Mouse (Mus musculus) erythroblast, adult 5-6 weeks (primary cell): Measurements from ENCODE around the gene Itgal. TPM values are rescaled to one million over a fixed set of nuclear protein-coding genes. Genes with fewer than 3 reads are reported as not detected.
"Not testable (repeated sequence)": the region's sequence is repeated elsewhere in the genome, so short reads cannot be mapped to it uniquely, and the experiment has no call there.

Source experiments
- ATAC-seq: replicated peaks from 2 replicates; pipeline ENCODE4 v1.8.0; 2016; ENCODE audit warnings: moderate number of reproducible peaks, mild to moderate bottlenecking, moderate TSS enrichment, inconsistent platforms; ENCODE audit not compliant: poor library complexity, low FRiP score, severe bottlenecking
- total RNA-seq, 2 experiments: library from RNA; stranded (forward) in 1 of 2; stranded (reverse) in 1 of 2; fragments of 150-400 nt in 1 of 2; fragments of 200-764, 138-1000 nt in 1 of 2; gene quantifications; 2 replicates each; pipeline versions ENCODE4 v1.2.3 to v1.2.4; 2015 to 2017; ENCODE audit warnings: low replicate concordance in 2 of 2

Gene Itgal
- total RNA-seq, 2 experiments from 2014 or later: 10.4 to 34.4 TPM

DNA sequence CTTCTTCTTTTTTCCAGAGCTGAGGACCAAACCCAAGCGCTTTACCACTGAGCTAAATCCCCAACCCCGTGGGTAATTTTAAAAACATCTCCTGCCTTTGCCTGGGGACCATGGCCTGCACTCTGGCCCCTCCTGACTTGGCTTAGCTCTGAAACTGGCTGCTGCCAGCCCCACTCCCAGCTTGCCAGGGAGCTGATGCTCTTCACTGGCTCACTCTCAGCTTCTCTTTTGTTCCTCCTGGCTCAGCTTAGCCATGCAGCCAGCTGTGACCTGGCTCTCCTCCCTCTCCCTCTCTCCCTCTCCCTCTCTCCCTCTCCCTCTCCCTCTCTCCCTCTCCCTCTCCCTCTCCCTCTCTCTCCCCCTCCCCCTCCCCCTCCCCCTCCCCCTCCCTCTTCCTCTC, 30.6 kb downstream of the Itgal start:
- no peak for ATAC-seq

DNA sequence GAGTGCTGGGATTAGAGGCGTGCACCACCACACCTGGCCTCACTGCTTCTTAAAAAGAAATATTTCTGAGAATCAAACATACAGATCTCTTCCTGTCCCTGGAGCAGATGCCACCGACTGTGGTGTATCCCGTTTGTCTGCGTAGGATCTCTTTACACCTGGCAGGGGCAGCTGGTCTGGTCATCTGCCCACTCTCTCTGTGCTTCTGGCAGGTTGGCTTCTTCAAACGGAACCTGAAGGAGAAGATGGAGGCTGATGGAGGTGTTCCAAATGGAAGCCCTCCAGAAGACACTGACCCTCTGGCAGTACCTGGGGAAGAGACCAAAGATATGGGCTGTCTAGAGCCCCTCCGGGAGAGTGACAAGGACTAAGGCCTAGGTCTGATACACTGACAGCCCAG, 37.2 kb downstream of the Itgal start:
- no peak for ATAC-seq

DNA sequence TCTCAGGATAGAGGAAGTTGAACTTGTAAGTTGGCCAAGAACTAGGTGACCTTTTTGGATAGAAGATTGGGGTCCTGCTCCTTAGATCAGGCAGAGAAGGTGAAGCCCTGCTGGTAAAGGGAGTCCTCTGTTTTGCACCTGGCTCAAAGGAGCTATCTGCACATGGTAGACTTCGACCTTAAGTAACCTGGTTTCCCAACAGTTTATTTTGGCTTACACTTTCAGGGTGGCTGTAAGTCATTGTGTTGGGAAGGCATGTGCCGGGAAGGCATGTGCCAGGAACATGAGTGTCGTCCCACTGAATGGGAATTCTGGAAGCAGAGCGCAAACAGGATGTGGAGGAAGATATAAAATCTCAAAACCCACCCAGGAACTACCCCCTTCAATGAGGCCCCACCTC, 39.5 kb downstream of the Itgal start:
- no peak for ATAC-seq

DNA sequence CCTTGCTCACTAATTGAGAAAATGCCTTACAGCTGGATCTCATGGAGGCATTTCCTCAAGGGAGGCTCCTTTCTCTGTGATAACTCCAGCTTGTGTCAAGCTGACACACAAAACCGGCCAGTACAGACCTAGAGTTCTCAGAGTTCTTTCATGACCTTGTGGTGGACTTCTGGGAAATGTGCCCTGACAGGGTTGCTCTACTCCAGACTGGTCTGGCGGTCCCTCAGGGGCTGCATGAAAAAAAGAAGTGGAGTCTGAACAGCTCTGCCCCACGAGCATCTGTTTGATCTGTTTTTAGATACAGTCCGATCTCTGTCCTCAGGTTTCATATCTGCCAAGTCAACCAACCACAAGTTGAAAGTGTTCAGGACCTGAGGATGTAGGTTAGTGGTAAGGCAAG, 41.6 kb downstream of the Itgal start:
- ATAC-seq: no peak

DNA sequence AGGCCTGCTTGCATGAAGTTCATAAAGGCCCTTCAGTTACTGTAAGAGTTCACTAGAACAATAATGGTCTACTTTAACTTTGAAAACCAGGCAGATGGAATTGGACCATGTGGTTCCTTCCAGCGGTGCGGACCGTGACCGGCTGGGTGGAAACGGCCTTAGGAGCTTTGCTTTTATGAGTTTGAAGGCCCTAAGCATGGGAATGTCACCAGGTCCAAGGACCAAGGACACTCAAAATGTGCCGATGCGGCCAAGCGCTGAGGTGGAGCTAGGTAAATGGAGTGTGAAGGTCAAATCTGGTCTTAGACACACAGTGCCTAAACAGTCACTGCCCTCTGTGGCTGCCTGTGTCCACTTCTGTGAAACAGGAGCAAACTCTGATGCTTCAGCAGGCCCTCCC, 45.3 kb downstream of the Itgal start:
- ATAC-seq: no peak

DNA sequence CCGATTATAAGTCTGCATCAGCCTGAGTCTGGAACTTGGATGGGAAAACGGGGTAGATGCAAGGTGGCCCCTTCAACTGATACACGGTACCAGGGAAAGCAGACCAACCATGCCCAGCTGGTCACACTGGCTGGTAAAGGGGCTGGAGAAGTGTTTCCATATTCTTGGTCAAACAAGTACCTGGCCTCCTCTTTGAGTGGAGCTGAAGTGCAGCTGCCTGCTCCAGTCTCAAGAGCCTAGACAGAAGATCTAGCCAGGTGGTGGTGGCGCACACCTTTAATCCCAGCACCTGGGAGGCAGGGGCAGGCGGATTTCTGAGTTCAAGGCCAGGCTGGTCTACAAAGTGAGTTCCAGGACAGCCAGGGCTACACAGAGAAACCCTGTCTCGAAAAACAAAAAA, 45.8 kb downstream of the Itgal start:
- not testable (repeated sequence) for ATAC-seq

- no peak for ATAC-seq
Measured at GRCm38 (mm10) chr7:127342332-127342731, 46.3 kb downstream of the Itgal start.

DNA sequence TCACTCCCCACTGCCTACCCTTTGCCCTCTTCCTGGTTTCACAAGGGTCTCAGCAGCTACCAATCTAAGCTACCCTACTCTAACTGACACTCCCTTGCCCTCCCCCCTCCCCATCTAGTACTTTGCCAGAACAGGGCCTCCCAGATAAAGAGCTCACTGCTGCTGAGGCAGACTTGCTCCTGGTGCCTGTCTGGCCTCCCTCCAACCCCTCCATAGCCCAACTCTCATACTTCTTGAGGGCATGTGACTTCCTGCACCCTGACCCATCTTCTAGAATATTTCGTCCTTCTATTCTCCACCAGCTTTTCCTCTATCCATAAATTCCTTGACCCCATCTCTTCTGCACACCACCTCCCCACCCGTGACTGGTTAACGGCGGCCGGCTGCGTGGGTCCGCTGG, 46.8 kb downstream of the Itgal start:
- ATAC-seq: no peak

GRCm38 (mm10) chr7:127343351-127344019, 47.4 kb downstream of the Itgal start:
- no peak for ATAC-seq

DNA sequence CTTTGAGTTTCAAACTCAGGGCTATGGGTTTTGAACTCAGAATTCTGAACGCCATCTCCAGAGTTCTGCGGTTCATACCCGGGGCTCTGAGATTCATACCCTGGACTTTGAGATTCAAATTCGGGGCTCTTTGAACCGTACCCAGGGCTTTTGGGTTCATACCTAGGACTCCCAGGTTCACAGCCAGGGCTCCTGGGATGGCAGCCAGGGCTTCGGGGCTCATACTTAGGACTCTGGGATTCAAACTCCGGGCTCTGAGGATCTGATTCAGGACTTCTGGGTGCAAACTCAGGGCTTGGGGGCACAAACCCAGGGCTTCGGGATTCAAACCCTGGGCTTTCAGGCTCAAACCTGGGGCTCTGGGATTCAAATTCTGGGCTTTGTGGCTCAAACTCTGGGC, 48.3 kb downstream of the Itgal start:
- ATAC-seq: no peak

GRCm38 (mm10) chr7:127345092-127345491, 49.0 kb downstream of the Itgal start:
- no peak for ATAC-seq

DNA sequence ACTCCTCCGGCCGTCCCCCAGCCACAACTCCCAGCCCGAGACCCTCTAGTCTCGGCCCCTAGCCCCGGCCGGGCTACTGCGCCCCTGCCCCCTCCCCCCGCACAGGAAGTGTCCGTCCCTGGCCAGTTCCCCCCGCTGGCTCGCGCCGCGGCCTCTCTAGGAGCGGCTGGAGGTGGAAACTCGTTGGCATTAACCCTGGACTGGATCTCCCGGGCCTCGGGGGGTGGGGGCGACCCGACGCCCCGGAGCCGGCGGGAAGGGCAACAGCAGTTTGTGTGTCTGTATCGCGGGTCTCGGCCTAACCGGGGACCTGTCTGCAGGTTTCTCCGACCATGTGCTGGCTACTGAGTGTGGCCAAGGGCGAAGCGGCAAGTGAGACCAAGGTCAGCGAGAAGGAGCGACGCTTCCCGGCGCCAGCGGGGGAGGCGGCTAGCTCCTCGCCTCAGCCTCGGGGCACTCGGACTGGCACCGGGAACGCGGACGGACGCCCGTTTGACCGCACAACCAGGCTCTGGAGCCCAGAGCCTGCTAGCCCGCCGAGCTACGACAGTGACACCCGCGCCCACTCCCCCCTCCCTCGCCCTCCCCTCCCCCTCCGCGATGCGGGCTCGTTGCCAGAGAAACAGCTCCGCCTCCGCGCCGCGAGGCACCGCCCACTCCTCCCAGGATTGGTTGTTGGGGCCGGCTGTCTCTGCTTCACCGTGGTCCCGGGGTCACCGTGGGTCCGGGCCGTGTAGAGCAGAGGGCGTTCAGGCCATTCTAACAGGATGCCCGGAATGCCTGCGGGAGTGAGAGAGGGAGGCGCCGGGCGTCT, 49.7 kb downstream of the Itgal start, which contains the start of gene Zfp768:
Zfp768 (minus strand) TSS at position 78 of the 814 bp plus-strand sequence.
- ATAC-seq: peak; percentile 86

- ATAC-seq: no peak
Measured at GRCm38 (mm10) chr7:127346676-127347075, 50.6 kb downstream of the Itgal start.

- no peak for ATAC-seq
Measured at GRCm38 (mm10) chr7:127351230-127352004, 55.4 kb downstream of the Itgal start.

DNA sequence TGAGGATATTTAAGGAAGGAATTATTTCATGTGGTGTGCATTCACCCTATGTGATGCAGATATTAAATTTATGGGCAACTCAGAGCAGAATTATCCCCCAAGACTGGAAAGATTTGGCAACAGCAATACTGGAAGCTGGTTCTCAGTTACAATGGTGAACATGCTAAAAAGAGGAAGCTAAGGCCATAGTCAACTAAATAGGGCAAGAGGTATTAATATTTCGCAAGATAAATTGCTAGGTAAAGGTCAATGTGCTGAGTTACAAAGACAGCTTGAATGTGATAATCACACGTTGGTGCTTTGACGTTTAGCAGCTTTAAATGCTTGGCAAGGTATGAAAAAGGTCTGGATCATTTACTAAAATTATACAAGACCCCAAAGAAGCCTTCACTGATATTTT, 59.7 kb downstream of the Itgal start:
- ATAC-seq: no peak

DNA sequence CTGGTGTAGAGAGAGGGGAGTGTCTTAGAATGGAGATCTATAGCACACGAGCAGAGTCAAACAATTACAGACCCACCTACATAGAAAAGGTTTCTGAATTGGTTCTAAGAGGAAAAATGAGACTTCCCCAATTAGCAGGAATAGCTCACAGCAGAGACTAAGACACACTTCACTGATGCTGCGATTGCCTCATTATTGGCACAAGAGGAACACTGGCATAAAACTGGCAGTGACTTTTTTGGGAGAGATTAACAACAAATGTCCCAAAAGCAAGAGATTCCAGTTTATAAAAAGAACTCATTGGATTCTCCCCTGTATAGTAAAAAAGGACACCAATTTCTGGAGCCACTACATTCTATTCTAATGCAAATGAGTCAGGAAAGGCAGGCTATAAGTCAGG, 61.8 kb downstream of the Itgal start:
- no peak for ATAC-seq

DNA sequence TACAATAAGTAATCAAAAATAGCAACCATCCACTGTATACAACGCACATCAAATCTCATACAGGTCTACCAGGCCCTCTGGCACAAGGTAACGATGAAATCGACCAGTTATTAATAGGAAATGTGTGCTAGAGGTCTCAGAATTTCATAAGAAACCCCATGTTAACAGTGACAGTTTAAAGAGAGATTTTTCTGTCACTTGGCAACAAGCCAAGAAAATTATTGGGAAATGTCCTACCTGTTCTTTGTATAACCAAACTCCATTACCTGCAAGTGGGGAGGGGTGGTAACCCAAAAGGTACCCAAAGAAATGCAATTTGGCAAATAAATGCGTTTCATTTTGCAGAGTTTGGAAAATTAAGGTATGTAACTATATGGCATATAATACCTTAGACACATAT, 62.4 kb downstream of the Itgal start:
- no peak for ATAC-seq

- ATAC-seq: no peak
Measured at GRCm38 (mm10) chr7:127360265-127360664, 64.2 kb downstream of the Itgal start.

- ATAC-seq: no peak
Measured at GRCm38 (mm10) chr7:127361449-127361848, 65.4 kb downstream of the Itgal start.

DNA sequence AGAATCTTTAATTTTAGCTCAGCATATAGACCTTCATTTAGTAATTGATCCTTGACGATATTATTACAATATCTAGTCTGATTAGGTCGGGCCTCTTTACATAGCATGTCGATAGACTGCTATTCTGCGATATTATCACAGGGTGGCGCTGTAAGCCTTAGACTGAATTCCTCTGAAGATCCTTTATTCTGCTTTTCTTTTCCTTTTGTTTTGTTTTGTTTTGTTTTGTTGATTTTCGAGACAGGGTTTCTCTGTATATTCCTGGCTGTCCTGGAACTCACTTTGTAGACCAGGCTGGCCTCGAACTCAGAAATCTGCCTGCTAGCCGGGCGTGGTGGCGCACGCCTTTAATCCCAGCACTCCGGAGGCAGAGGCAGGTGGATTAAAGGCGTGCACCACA, 66.4 kb downstream of the Itgal start:
- not testable (repeated sequence) for ATAC-seq

GRCm38 (mm10) chr7:127363475-127363921, 67.4 kb downstream of the Itgal start:
- no peak for ATAC-seq
